Mouse (Mus musculus) Muller cell, postnatal 12 days (primary cell): ENCODE data around the gene Nup133.

Experiments used
- DNase-seq: peaks from one replicate; pipeline ENCODE4 v3.0.0-alpha.2; 2015; ENCODE audit errors: inconsistent ontology term

Gene Nup133

GRCm38 (mm10) chr8:123887956-123888355 lies 61.1 kb downstream of the Nup133 start:
- no peak for DNase-seq

GRCm38 (mm10) chr8:123887163-123887562 lies 61.9 kb downstream of the Nup133 start:
- DNase-seq: no peak

GRCm38 (mm10) chr8:123884721-123885565 lies 64.1 kb downstream of the Nup133 start:
- DNase-seq: peak; percentile 63

GRCm38 (mm10) chr8:123883094-123883493 lies 66.0 kb downstream of the Nup133 start:
- no peak for DNase-seq

- no peak for DNase-seq
Observed at GRCm38 (mm10) chr8:123882412-123882811, 66.7 kb downstream of the Nup133 start.

GRCm38 (mm10) chr8:123880821-123881350 lies 68.2 kb downstream of the Nup133 start:
- no peak for DNase-seq

DNA sequence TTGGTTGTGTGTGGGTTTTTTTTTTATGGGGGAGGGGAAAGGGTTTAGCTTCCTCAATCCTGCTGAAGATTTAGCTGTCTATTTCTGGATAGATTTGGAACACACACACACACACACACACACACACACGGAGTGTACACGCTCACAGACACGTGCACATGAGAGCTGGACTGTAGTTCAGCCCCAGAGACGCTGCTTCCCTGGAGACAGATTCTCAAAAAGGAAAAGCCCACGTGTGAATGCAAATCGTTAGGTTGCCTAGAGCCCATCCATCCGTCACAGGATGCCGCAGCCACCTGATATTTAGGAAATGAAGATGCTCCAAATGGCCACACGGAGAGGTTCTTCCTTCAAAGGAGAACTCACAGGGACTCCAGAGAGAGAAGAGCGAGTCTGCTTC lies 68.8 kb downstream of the Nup133 start:
- DNase-seq: no peak

DNA sequence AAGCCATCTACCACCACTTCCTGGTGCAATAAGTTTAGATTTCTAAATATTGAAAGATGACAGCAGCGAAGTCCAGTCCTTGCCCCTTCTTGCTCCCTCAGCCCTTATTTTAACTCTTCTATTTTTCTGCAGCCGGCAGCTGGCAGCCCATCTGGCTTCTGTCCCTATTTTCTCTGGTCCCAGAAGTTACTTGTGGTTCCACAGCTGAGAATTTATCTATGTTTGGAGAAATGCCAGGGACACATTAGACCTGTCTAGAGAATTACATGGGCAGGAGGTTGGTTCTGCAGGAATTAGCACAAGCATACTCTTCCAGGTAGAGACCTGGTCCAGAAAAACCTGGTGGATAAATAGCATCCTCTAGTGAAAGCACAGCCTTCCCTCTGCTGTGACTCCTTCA lies 71.2 kb downstream of the Nup133 start:
- DNase-seq: no peak

DNA sequence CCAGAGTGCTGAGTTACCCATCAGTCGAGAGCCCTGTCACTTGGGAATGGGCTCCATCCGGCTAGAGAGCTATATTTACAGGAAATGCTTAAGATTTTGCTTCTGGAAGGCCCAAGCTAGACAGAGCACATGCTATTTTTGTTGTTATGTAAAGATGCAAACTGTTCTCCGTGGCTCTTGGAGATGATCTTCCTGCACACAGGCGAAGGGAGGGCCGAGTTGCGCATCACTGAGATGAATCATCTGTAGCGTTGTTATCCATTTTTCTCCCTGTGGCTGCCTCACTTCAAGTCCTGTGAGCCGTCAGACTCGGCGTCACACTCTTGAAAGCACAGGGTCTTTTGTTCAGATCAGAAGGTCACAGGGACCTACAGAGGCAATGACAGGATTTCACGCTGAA lies 74.7 kb downstream of the Nup133 start:
- no peak for DNase-seq

DNA sequence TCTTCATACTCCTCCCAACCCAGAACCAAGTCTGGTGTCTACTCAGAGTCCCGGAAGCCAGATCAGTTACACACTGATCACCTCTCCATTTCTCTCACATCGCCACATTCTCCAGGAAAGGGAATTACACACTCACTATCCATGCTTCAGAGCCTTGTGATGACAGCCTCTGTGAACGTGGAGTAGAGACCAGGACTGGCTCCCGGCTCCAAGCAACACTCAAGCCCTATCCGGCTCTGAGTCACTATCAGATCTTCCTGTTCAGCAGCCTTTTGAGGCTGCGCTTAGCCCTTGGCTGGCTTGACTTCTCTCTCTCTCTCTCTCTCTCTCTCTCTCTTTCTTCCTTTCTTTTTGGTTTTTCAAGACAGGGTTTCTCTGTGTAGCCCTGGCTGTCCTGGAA lies 75.7 kb downstream of the Nup133 start:
- no peak for DNase-seq

DNA sequence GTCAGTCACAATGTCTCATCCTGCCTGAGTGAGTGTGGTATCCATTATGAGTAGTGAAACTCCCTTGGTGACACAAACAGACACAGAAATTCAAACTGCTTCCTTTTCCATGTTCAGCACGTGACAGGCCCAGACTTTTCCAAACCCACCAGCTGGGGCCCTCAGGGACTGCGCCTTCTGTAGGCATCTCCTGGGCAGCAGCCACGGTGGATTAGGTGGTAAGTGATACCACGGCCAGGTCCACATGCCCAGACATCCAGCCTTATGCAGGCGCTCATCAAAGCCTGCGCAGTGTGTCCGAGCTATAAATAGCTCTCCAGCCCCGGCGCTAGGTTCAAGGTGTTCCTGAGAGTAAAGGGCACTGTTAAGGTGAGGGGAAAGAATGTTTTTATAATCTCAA lies 77.0 kb downstream of the Nup133 start:
- no peak for DNase-seq

DNA sequence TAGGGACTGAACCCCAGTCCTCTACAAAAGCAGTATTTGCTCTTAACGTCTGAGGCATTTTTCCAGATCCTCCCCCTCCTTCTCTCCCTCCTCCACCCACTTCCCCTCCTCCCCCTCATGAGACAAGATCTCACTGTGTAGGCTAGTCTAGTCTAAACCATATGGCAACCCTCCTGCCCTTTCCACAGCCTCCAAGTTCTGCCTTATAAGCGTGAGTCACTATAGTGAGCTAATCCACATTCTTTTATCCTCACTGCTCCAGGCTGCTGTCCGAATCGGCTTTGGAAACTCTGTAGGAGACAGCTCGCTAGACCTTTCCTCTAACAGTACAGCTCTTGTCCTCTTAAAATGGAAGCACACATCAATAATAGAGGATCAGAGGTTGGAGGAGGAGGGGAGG lies 82.1 kb downstream of the Nup133 start:
- peak; percentile 65 for DNase-seq

- DNase-seq: no peak
Observed at GRCm38 (mm10) chr8:123865786-123866185, 83.3 kb downstream of the Nup133 start.

DNA sequence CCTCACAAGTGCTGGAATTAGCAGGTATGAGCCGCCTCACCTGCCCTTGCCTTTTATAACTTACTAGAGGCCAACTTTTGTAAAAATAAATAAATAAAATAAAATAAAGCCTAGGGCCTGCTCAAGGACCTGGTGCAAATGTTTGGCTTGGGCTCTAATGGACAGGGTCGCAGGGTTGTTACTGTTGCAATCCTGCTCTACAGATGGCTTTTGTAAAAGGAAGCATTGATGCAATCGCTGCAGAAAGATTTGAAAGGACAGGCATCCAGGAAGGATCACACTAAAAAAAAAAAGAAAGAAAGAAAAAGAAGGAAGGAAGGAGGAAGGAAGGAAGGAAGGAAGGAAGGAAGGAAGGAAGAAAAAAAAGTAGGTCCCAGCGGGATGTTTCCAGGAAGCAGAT lies 88.7 kb downstream of the Nup133 start:
- DNase-seq: no peak

DNA sequence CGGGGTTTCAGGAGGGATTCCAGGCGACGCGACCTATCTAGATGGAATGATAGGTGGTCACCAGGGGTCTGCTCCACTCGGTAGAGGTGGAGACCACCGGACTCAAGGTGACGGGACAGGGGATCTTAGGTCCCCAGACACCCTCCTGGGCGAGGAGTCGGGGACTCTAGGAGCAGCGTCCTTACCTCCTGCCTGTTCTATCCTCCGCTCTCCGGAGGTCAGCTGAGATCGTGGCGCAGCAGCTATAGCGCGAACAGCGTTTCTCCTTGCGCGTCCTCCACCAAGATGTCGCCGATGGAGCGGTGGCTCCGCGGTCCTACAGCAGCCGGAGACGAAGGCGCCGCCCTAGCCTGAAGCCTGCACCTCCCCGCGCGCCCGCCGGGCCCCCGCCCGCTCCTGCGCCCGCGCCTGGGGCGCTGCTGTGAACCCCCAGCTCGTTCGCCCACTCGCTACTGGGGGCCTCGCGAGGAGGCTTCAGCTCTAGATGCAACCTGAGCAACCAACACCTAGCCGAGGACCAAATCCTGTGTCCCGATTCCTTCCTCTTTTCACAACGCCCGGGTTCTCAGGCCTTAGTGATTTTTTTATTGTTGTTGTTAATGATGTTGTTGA lies 89.3 kb downstream of the Nup133 start, which contains the start of gene Ccsap:
Gene Ccsap, minus strand, starts transcription at position 562 of the 612 bp plus-strand sequence.
- DNase-seq: no peak

GRCm38 (mm10) chr8:123858941-123859647 lies 90.0 kb downstream of the Nup133 start:
- DNase-seq: peak; percentile 97

GRCm38 (mm10) chr8:123858574-123858940 lies 90.5 kb downstream of the Nup133 start:
- DNase-seq: peak; percentile 38

DNA sequence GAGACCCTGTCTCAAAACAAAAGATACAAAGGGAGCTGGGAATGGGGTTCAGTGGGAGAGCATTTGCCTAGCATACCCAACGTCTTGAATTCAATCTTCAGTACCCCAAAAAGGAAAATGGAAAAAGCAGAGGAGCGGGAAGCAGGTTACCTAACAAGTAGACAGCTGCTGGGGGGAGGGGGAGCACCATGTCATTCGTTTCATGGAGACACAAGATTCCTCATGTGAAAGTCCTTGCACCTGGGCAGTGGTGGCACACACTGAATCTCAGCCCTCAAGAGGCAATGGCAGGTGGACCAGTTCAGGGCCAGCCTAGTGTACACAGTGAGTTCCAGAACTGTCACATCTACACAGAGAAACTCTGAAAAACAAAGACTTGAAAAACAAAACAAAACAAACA lies 91.7 kb downstream of the Nup133 start:
- DNase-seq: no peak

GRCm38 (mm10) chr8:123854733-123855475 lies 94.2 kb downstream of the Nup133 start:
- no peak for DNase-seq

DNA sequence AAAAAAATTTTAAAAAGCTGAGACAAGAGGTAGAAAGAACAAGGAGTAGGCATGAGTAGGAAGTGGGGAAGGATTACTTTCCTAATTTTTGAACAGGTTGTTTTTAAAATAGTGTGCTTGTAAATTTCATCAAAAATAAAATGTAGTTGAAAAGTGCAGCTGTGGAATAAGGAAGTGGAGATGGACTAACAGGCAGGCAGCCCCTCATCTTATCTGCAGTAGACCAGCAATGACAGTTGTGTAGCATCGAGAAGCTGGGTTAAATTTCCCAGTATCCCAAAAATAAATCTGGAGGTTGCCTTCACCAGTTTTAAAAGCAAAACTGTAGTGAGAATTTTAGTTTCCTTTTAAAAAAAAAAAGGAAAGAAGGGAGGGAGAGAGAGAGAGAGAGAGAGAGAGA lies 94.8 kb downstream of the Nup133 start:
- no peak for DNase-seq

DNA sequence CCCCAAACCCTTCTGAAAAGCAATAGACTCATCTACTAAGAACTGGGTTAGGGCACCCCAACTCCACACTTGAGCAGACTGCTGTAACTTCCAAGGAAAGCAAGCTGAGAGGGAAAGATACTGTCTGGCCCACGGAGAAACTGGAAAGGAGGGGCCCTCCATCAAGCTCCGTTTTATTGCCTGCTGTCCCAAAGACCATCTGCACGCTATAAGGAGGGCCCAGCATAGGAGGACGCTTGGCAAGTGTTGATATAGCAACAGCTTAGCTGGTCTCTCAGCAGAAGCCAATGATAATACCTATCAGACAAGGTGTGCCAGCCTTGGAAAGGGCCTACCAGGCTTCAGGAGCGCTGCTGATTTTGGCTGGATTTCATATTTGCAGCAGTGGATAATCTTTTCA lies 97.5 kb downstream of the Nup133 start:
- DNase-seq: no peak

DNA sequence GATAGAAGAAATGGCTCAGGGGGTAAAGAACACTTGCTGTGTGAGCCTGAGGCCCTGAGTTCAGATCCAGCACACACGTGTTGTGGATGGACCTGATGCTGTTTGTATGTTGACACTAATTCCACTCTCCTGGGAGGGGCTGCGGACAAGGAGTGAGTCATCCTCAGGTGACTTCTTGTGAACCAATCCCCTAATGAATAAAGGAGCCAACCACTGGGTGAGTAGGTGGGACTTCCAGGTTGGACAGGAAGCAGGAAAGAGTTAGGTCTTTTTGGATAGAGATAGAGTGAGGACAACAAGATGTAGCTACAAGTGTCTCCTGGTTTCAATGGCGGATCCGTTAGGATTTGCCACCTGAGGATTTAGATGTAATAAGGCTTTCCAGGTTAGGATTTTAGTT lies 99.7 kb downstream of the Nup133 start:
- no peak for DNase-seq
